Mouse (Mus musculus) 3134 (cell line): Measurements from ENCODE around the gene Ankrd28.
A peak's percentile ranks its signal among the peaks of the same experiment; 100 is the strongest.

ENCODE experiments used
- DNase-seq: peaks from one replicate; pipeline ENCODE4 v3.0.0-alpha.2; 2011; ENCODE audit warnings: low spot score; ENCODE audit not compliant: insufficient read length; ENCODE audit errors: extremely low read depth

Ankrd28 gene

GRCm38 (mm10) chr14:31668326-31668725 is 162.1 kb downstream of the Ankrd28 start:
- DNase-seq, result peak; percentile 49

- no peak for DNase-seq
These were observed 162.7 kb downstream of the Ankrd28 start for GRCm38 (mm10) chr14:31667741-31668140.

GRCm38 (mm10) chr14:31666931-31667705 is 163.3 kb downstream of the Ankrd28 start:
- DNase-seq, result no peak

- DNase-seq, result no peak
These were observed 164.9 kb downstream of the Ankrd28 start for GRCm38 (mm10) chr14:31665566-31665940.

GRCm38 (mm10) chr14:31664903-31665565 is 165.4 kb downstream of the Ankrd28 start:
- DNase-seq, result no peak

- DNase-seq, result peak; percentile 52
These were observed 166.2 kb downstream of the Ankrd28 start for GRCm38 (mm10) chr14:31664100-31664902.

- no peak for DNase-seq
These were observed 166.9 kb downstream of the Ankrd28 start for GRCm38 (mm10) chr14:31663376-31664099.

- DNase-seq, result peak; percentile 84
These were observed 167.8 kb downstream of the Ankrd28 start for GRCm38 (mm10) chr14:31662555-31663211.

- peak; percentile 91 for DNase-seq
These were observed 168.5 kb downstream of the Ankrd28 start for GRCm38 (mm10) chr14:31661671-31662554.

- DNase-seq, result no peak
These were observed 169.9 kb downstream of the Ankrd28 start for GRCm38 (mm10) chr14:31660312-31661093.

GRCm38 (mm10) chr14:31659501-31660181 is 170.8 kb downstream of the Ankrd28 start:
- peak; percentile 55 for DNase-seq

- DNase-seq, result no peak
These were observed 172.2 kb downstream of the Ankrd28 start for GRCm38 (mm10) chr14:31658126-31658680.

- DNase-seq, result no peak
These were observed 173.4 kb downstream of the Ankrd28 start for GRCm38 (mm10) chr14:31656857-31657645.

- DNase-seq, result no peak
These were observed 174.1 kb downstream of the Ankrd28 start for GRCm38 (mm10) chr14:31656386-31656785.

- DNase-seq, result no peak
These were observed 175.0 kb downstream of the Ankrd28 start for GRCm38 (mm10) chr14:31655406-31655805.

GRCm38 (mm10) chr14:31654816-31655215 is 175.6 kb downstream of the Ankrd28 start:
- no peak for DNase-seq
